Mouse (Mus musculus) neural tube, embryonic 14.5 days (tissue): ENCODE results near the gene Anln. TPM values are rescaled to one million over a fixed set of nuclear protein-coding genes. Genes with fewer than 3 reads are reported as not detected.
A peak's percentile ranks its signal among the peaks of the same experiment; 100 is the strongest.

Experiments
- ATAC-seq: fragments of 200-750 bp; cut with Nextera tagmentation; 2 replicates; pipeline ENCODE4 v1.8.0; 2017; ENCODE audit warnings: low read depth, mild to moderate bottlenecking, moderate TSS enrichment, moderate library complexity
- H3K27ac ChIP-seq: fragments of 300-500 bp; sonication (generic); 2 replicates; pipeline ENCODE4 v1.5.1; 2014; ENCODE audit warnings: low read depth, mild to moderate bottlenecking, control low read depth, low read length, moderate library complexity, mixed read lengths
- H3K27me3 ChIP-seq: fragments of 300-500 bp; sonication (generic); 2 replicates; pipeline ENCODE4 v1.6.1; 2014; ENCODE audit warnings: low read length; ENCODE audit not compliant: control insufficient read depth, insufficient read depth
- H3K36me3 ChIP-seq: fragments of 300-500 bp; sonication (generic); 2 replicates; pipeline ENCODE4 v1.6.1; 2014; ENCODE audit warnings: low read length, mixed read lengths; ENCODE audit not compliant: control insufficient read depth, insufficient read depth
- H3K4me1 ChIP-seq: fragments of 300-500 bp; sonication (generic); 2 replicates; pipeline ENCODE4 v1.6.1; 2014; ENCODE audit warnings: low read length; ENCODE audit not compliant: control insufficient read depth, insufficient read depth
- H3K4me2 ChIP-seq: fragments of 300-500 bp; sonication (generic); 2 replicates; pipeline ENCODE4 v1.6.1; 2014; ENCODE audit warnings: mild to moderate bottlenecking, low read depth, low read length, control low read depth
- H3K4me3 ChIP-seq: fragments of 300-500 bp; sonication (generic); 2 replicates; pipeline ENCODE4 v1.5.1; 2014; ENCODE audit warnings: low read depth, low read length, control low read depth, mixed read lengths
- H3K9ac ChIP-seq: fragments of 300-500 bp; sonication (generic); replicated peaks from 2 replicates; pipeline ENCODE4 v1.6.1; 2014; ENCODE audit warnings: low read depth, mild to moderate bottlenecking, control low read depth, low read length, mixed read lengths
- H3K9me3 ChIP-seq: fragments of 300-500 bp; sonication (generic); 2 replicates; pipeline ENCODE4 v1.6.1; 2016; ENCODE audit warnings: low read length; ENCODE audit not compliant: control insufficient read depth
- WGBS: fragments of 180-500 bp; shearing (Covaris S2); extraction: QIAGEN DNeasy Blood & Tissue Kit; methylation state at CpG from one replicate; pipeline ENCODE4 v1.1.7; 2014; 5-methylcytosine and 5-hydroxymethylcytosine counted together
- polyA plus RNA-seq: library from polyadenylated mRNA; unstranded; fragments of >200 nt; fragmentation: Nextera tagmentation; extraction: Ambion mirVana; gene quantifications from 2 replicates; pipeline ENCODE4 v1.2.1, GENCODE M21; 2014

Anln gene
- polyA plus RNA-seq, 1 experiment from 2014 or later: 2.3 TPM

DNA sequence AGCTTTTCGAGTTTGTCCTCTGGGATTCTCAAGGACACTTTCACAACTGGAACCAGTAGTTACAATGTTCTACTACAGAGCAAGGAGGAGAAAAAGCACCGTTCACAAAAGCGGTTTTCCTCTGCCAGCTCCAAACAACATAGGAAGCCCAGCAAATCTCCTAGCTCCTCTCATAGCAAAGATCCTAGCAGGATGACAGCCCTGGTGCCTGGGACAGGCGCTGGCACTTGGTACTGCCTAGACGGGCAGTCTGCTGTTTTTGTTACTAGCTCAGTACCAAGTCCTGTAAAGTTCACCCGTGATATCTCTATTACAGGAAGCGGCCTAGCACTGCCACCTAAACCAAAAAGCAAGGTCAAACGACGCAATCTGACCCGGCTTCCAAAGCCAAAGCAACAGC, 35.2 kb upstream of the Anln start:
- 81% methylated on average over 10 of the region's 10 CpGs for WGBS
- H3K9ac ChIP-seq: no peak overlapping the region
- ATAC-seq: no peak
- no peaks in the 10 kb centered on the region for H3K9me3 ChIP-seq
- no peak overlapping the region for H3K4me3 ChIP-seq
- no peaks in the 10 kb centered on the region for H3K27me3 ChIP-seq
- no peak overlapping the region for H3K4me2 ChIP-seq
- no peaks in the 10 kb centered on the region for H3K4me1 ChIP-seq
- H3K36me3 ChIP-seq: no peaks in the 10 kb centered on the region
- no peak overlapping the region for H3K27ac ChIP-seq

- H3K27me3 ChIP-seq: no peaks in the 10 kb centered on the region
- H3K4me2 ChIP-seq: no peak overlapping the region
- WGBS: 83% methylated on average over 1 of the region's 1 CpGs
- ATAC-seq: no peak
- no peak overlapping the region for H3K4me3 ChIP-seq
- no peak overlapping the region for H3K27ac ChIP-seq
- no peaks in the 10 kb centered on the region for H3K4me1 ChIP-seq
- no peaks in the 10 kb centered on the region for H3K36me3 ChIP-seq
- H3K9me3 ChIP-seq: no peaks in the 10 kb centered on the region
- H3K9ac ChIP-seq: no peak overlapping the region
These were observed 34.5 kb upstream of the Anln start for GRCm38 (mm10) chr9:22423507-22423906.

- Histone ChIP-seq H3K27me3 (no peaks in the 10 kb centered on the region), H3K36me3 (no peaks in the 10 kb centered on the region), H3K9me3 (no peaks in the 10 kb centered on the region), H3K27ac (no peak overlapping the region), H3K9ac (no peak overlapping the region), H3K4me3 (no peak overlapping the region), H3K4me1 (no peaks in the 10 kb centered on the region), H3K4me2 (no peak overlapping the region)
- ATAC-seq: no peak
- WGBS: 71% methylated on average over 1 of the region's 1 CpGs
These were observed 33.6 kb upstream of the Anln start for GRCm38 (mm10) chr9:22422559-22422958.

GRCm38 (mm10) chr9:22420491-22420890, 31.5 kb upstream of the Anln start:
- Histone ChIP-seq H3K9me3 (no peaks in the 10 kb centered on the region), H3K9ac (no peak overlapping the region), H3K27ac (no peak overlapping the region), H3K4me2 (no peak overlapping the region), H3K36me3 (no peaks in the 10 kb centered on the region), H3K4me3 (no peak overlapping the region), H3K27me3 (no peaks in the 10 kb centered on the region), H3K4me1 (no peaks in the 10 kb centered on the region)
- no peak for ATAC-seq
- WGBS: 32% methylated on average over 7 of the region's 7 CpGs

- Histone ChIP-seq H3K4me3 (no peak overlapping the region), H3K4me2 (no peak overlapping the region), H3K36me3 (no peaks in the 10 kb centered on the region), H3K9ac (no peak overlapping the region), H3K27ac (no peak overlapping the region), H3K4me1 (no peaks in the 10 kb centered on the region), H3K27me3 (no peaks in the 10 kb centered on the region), H3K9me3 (no peaks in the 10 kb centered on the region)
- no peak for ATAC-seq
- 87% methylated on average over 3 of the region's 3 CpGs for WGBS
These were observed 30.9 kb upstream of the Anln start for GRCm38 (mm10) chr9:22419877-22420276.

DNA sequence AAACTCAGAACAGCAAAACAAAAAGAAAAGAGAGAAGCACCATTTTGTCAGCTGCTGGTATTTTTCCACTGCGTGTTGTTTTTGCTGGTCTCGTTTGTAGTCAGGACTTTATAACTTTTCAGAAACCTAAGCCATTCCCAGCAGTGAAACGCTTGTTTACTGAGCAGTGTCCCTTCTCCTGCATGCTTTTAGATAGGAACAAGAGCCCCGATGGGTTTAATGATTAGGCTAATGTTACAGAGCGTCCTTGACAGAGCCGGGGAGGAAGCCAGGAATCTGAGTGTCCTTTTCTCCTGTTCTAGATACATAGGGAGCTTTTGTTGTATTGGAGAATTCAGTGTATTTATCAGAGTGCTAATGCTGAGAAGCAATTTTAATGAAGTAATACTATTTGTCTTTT, 28.6 kb upstream of the Anln start:
- no peak overlapping the region for H3K27ac ChIP-seq
- 47% methylated on average over 6 of the region's 6 CpGs for WGBS
- no peak for ATAC-seq

DNA sequence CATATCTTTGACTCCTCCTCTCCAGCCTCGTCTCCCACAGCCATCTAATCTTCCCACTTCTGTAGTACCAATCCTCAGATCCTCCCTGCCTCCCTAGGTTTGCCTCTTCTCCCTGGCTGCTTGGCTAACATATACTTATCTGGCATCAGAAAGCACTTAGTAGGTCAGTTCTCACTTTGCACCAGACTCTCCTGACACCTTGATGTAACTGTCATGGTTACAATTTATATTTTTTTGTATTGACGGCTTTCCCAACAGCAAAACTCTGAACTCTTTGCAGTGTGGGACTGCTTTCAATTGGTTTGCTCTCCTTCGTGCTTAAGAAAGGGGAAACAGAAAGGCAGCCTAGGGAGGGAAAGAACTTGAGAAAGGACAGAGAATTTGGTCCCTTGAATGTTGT, 27.2 kb upstream of the Anln start:
- WGBS: 86% methylated on average over 3 of the region's 3 CpGs
- H3K27ac ChIP-seq: no peak overlapping the region
- no peak overlapping the region for H3K9ac ChIP-seq
- H3K4me1 ChIP-seq: no peaks in the 10 kb centered on the region
- H3K36me3 ChIP-seq: no peaks in the 10 kb centered on the region
- no peak for ATAC-seq
- no peak overlapping the region for H3K4me3 ChIP-seq
- H3K4me2 ChIP-seq: no peak overlapping the region
- H3K27me3 ChIP-seq: no peaks in the 10 kb centered on the region
- no peaks in the 10 kb centered on the region for H3K9me3 ChIP-seq

More for the DNA sequence above, 28.6 kb upstream of the Anln start:
- Histone ChIP-seq H3K4me1 (no peaks in the 10 kb centered on the region), H3K4me2 (no peak overlapping the region), H3K9me3 (no peaks in the 10 kb centered on the region), H3K27me3 (no peaks in the 10 kb centered on the region), H3K4me3 (no peak overlapping the region), H3K9ac (no peak overlapping the region), H3K36me3 (no peaks in the 10 kb centered on the region)

DNA sequence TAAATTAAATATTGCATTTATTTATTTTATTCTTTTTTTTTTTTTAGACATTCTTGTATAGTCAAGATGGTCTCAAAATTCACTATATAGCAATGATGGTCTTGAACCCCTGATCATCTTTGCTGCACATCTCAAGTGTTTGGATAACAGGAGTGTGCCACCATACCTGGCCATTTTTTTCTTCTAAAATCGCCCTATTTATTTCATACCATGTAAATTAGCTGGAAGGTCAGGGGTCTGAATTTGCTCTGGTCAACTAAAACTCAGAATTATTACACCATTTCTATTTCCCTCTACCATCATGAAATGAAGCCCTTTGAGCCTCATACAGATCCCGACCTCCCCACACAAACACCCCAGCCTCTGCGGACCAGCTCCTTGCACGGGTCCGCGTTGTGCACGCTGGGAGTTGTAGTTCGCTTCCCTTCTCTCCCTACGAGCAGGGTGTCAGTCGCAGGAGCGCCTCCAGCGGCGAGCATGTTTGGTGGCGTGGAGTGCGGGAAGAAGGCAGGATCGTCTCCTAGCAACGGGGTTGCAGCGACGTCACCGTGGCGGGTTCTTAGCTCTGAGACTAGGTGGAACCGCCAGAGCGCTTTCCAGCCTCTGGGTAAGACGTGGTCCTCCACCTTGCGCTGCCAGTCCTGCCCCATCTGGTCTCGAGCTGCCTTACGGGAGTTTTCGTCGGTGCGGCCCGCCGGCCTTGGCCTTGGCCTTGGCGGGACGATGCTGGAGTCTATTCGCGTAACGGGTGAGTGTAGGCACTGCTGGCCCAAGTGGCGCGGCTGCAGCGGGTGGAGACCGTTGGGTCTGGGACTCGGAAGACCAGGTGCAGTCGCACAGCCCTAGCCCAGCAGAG, 22.2 kb upstream of the Anln start, which contains the start of gene 9530077C05Rik:
9530077C05Rik (plus strand) TSS at position 512 of the 856 bp plus-strand sequence.
- H3K27me3 ChIP-seq: no peaks in the 10 kb centered on the region
- peak within 1 kb of the TSS; percentile 40 for H3K27ac ChIP-seq
- peak within 1 kb of the TSS; percentile 60 for H3K4me2 ChIP-seq
- peak within 1 kb of the TSS; percentile 48 for H3K4me3 ChIP-seq
- peak within 1 kb of the TSS; percentile 60 for H3K9ac ChIP-seq
- under 1% methylated on average over 43 of the region's 43 CpGs for WGBS
- H3K9me3 ChIP-seq: no peaks in the 10 kb centered on the region
- H3K4me1 ChIP-seq: no peaks in the 10 kb centered on the region
- H3K36me3 ChIP-seq: no peaks in the 10 kb centered on the region
- ATAC-seq: peak; percentile 99

DNA sequence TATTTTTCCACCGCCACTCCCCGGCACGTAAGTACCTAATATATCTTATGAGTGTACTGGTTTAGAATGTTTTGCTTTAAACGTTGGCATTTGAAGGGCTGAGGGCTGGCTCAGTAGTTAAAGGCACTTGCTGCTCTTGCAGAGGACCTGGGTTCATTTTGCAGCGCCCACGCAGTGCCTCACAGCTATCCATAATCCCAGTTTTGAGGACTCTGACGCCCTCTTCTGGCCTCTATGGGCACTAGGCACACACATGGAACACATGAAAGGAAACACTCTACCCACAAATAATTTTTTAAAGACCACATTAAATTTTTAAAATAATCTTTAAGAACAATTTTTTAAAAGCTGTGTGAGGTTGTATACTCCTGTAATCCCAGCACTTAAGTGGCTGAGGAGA, 20.5 kb upstream of the Anln start:
- Histone ChIP-seq H3K4me2 (no peak overlapping the region), H3K36me3 (no peaks in the 10 kb centered on the region), H3K27me3 (no peaks in the 10 kb centered on the region), H3K9me3 (no peaks in the 10 kb centered on the region), H3K27ac (no peak overlapping the region), H3K4me1 (no peaks in the 10 kb centered on the region), H3K9ac (no peak overlapping the region), H3K4me3 (no peak overlapping the region)
- 79% methylated on average over 7 of the region's 7 CpGs for WGBS
- no peak for ATAC-seq
